Mouse (Mus musculus) lung, postnatal 0 days (tissue): ENCODE measurements around the gene Arhgap19. TPM values are rescaled to one million over a fixed set of nuclear protein-coding genes. Genes with fewer than 3 reads are reported as not detected.

ENCODE experiments used
- ATAC-seq: fragments of 200-750 bp; cut with Nextera tagmentation; 2 replicates; pipeline ENCODE4 v1.8.0; 2017; ENCODE audit warnings: moderate library complexity
- DNase-seq: peaks from one replicate; pipeline ENCODE4 v3.0.0-alpha.2; 2016; ENCODE audit warnings: low spot score
- H3K27ac ChIP-seq: fragments of 300-500 bp; sonication (generic); 2 replicates; pipeline ENCODE4 v1.5.1; 2014; ENCODE audit warnings: antibody characterized with exemption, mild to moderate bottlenecking, low read length, mixed read lengths
- H3K27me3 ChIP-seq: fragments of 300-500 bp; sonication (generic); replicated peaks from 2 replicates; pipeline ENCODE4 v1.6.1; 2014; ENCODE audit warnings: low read length, mixed read lengths; ENCODE audit not compliant: insufficient read depth
- H3K36me3 ChIP-seq: fragments of 300-500 bp; sonication (generic); 2 replicates; pipeline ENCODE4 v1.6.1; 2014; ENCODE audit warnings: low read length, mixed read lengths; ENCODE audit not compliant: insufficient read depth
- H3K4me1 ChIP-seq: fragments of 300-500 bp; sonication (generic); 2 replicates; pipeline ENCODE4 v1.6.1; 2014; ENCODE audit warnings: antibody characterized with exemption, low read depth, low read length, mixed read lengths; ENCODE audit not compliant: insufficient read depth
- H3K4me2 ChIP-seq: fragments of 300-500 bp; sonication (generic); replicated peaks from 2 replicates; pipeline ENCODE4 v1.6.1; 2014; ENCODE audit warnings: low read depth, mild to moderate bottlenecking, low read length, moderate library complexity, mixed read lengths
- H3K4me3 ChIP-seq: fragments of 300-500 bp; sonication (generic); 2 replicates; pipeline ENCODE4 v1.5.1; 2014; ENCODE audit warnings: low read depth, low read length
- H3K9ac ChIP-seq: fragments of 300-500 bp; sonication (generic); replicated peaks from 2 replicates; pipeline ENCODE4 v1.6.1; 2014; ENCODE audit warnings: low read depth, mild to moderate bottlenecking
- H3K9me3 ChIP-seq: fragments of 300-500 bp; sonication (generic); 2 replicates; pipeline ENCODE4 v1.6.1; 2016; ENCODE audit warnings: low read length, mixed read lengths
- CTCF ChIP-seq: IDR thresholded peaks from 2 replicates; pipeline ENCODE4 v1.5.1; 2016; ENCODE audit warnings: antibody characterized with exemption, mild to moderate bottlenecking
- EP300 ChIP-seq: IDR thresholded peaks from 2 replicates; pipeline ENCODE4 v1.6.1; 2016; ENCODE audit warnings: antibody characterized with exemption, mild to moderate bottlenecking, control low read depth
- WGBS: fragments of 180-500 bp; shearing (Covaris S2); extraction: QIAGEN DNeasy Blood & Tissue Kit; methylation state at CpG from one replicate; pipeline ENCODE4 v1.1.7; 2014; 5-methylcytosine and 5-hydroxymethylcytosine counted together
- polyA plus RNA-seq: library from polyadenylated mRNA; unstranded; fragments of >200 nt; fragmentation: Nextera tagmentation; extraction: Ambion mirVana; gene quantifications from 2 replicates; pipeline ENCODE4 v1.2.1, GENCODE M21; 2015

The Arhgap19 gene
- polyA plus RNA-seq, 1 experiment from 2014 or later = 2.1 TPM

DNA sequence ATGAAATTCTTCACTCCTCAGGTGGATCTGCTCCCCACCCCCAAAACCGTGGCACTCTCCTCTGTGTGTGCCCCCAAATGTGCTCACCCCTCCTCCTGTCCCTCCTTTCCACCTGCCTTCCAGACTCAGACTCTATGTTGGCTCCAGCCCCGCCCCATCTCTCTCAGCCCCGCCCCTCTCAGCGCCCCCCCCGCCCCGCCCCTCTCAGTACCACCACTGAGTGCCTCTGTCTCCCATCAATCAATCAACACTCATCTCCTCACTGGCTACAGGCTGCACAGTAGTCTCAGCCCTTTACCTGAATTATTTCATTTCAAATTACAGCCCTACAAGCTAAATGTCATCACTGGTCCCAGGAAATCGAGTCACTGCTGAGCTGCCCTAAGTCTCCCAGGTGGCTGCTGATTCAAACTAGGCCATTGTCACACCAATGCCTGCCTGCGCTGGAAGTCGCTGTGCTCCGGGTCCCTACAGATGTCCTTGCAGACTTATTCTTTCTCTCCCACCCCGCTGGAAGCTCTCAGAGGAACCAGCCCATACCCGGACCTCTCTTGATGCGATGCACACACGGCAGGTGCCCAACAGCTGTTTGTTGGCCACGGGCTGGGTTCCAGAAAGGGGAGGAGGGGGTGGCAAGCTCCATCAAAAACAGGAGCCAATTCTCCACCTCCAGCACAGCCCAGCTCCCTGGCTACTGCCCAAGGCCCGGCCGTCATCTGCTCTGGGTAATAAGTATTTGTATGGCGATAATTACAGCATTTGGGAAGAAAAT lies 64.0 kb downstream of the Arhgap19 start:
- no peaks in the 10 kb centered on the region for H3K9me3 ChIP-seq
- WGBS = 4% methylated on average over 14 of the region's 18 CpGs
- H3K36me3 ChIP-seq = no peaks in the 10 kb centered on the region
- no peak overlapping the region for H3K4me3 ChIP-seq
- DNase-seq (no peak), ATAC-seq (no peak)
- no peak overlapping the region for H3K27ac ChIP-seq
- no peak for TF ChIP-seq EP300
- no peak for TF ChIP-seq CTCF
- no peaks in the 10 kb centered on the region for H3K4me1 ChIP-seq
- no peak overlapping the region for H3K4me2 ChIP-seq
- peaks cover 11% of the 10 kb centered on the region for H3K27me3 ChIP-seq
- no peak overlapping the region for H3K9ac ChIP-seq

DNA sequence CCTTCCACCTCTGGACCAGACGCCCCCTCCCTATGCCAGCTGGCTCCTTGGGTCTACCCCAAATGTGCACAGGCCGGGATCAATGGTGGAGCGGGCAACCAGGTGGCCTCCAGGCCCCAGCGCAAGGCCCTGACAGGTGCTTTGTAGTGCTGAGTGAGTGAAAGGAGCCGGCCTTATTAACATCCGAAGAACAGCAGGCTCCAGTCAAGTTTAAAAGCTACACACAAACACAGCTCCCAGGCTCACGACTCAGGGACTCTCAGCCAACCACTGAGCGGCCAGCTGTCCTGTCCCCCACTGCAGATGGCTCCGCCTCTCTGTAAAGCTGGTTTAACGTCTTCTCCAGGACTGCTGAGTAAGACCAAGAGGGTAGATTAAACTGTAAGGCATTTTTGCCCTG lies 67.2 kb downstream of the Arhgap19 start:
- no peak overlapping the region for H3K9ac ChIP-seq
- H3K9me3 ChIP-seq = 0 out of 2 replicates have a peak, but pooled peaks cover 5% of the 10 kb centered on the region
- H3K4me2 ChIP-seq = no peak overlapping the region
- no peaks in the 10 kb centered on the region for H3K36me3 ChIP-seq
- DNase-seq = no peak
- 12% methylated on average over 10 of the region's 10 CpGs for WGBS
- ATAC-seq = peak; percentile 26; the same call in 1 of the 2 replicates
- no peak overlapping the region for H3K27ac ChIP-seq
- TF ChIP-seq CTCF = no peak
- no peak for TF ChIP-seq EP300
- H3K4me3 ChIP-seq = no peak overlapping the region
- H3K4me1 ChIP-seq = no peaks in the 10 kb centered on the region
- H3K27me3 ChIP-seq = 0 out of 2 replicates have a peak, but pooled peaks cover 5% of the 10 kb centered on the region

- no peak for ATAC-seq
- 51% methylated on average over 2 of the region's 2 CpGs for WGBS
- no peaks in the 10 kb centered on the region for H3K36me3 ChIP-seq
Observed at GRCm38 (mm10) chr19:41725491-41725890, 76.4 kb downstream of the Arhgap19 start.

DNA sequence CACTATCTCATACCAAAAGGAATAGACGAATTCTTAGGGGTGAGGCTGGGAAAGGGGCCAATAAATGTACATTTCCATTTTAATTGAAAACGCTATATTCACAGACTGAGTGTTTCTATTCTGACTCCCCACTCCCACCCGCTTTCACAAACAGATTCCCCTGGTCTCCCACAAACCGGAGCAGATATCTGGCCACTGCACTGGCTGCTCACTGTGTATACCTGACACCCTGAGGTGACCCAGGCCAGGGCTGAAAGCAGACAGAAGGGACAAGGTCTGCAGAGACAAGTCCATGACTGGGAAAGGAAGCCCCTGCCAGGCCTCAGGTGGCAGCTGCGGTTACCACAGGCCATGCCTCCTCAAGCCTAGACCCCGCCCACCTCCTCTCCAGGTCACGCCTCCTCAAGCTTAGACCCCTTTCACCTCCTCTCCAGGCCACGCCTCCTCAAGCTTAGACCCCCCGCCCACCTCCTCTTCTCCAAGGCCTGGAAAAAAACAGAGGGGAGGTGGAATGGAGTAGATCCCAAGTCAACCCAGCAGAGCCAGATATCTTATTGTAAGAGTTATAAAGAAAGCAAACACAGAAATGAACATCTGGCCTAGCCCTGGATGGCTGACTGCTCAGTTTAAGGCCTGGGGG lies 76.9 kb downstream of the Arhgap19 start:
- DNase-seq (no peak), ATAC-seq (peak; percentile 35)

More at GRCm38 (mm10) chr19:41725491-41725890, 76.4 kb downstream of the Arhgap19 start:
- Histone ChIP-seq H3K9me3 (no peaks in the 10 kb centered on the region), H3K9ac (no peak overlapping the region), H3K4me1 (no peaks in the 10 kb centered on the region), H3K27ac (no peak overlapping the region), H3K4me2 (no peak overlapping the region), H3K27me3 (no peaks in the 10 kb centered on the region), H3K4me3 (no peak overlapping the region)
- no peak for DNase-seq
- TF ChIP-seq EP300 = no peak
- TF ChIP-seq CTCF = no peak

GRCm38 (mm10) chr19:41723337-41723736 lies 78.5 kb downstream of the Arhgap19 start:
- Histone ChIP-seq H3K4me2 (no peak overlapping the region), H3K4me3 (no peak overlapping the region), H3K27ac (no peak overlapping the region), H3K4me1 (no peaks in the 10 kb centered on the region), H3K9me3 (no peaks in the 10 kb centered on the region), H3K27me3 (no peaks in the 10 kb centered on the region), H3K36me3 (no peaks in the 10 kb centered on the region), H3K9ac (no peak overlapping the region)
- DNase-seq = no peak
- ATAC-seq = no peak
- TF ChIP-seq EP300 (no peak), CTCF (no peak)
- 25% methylated on average over 2 of the region's 2 CpGs for WGBS

More for the DNA sequence above, 76.9 kb downstream of the Arhgap19 start:
- H3K4me1 ChIP-seq = no peaks in the 10 kb centered on the region
- no peak overlapping the region for H3K4me2 ChIP-seq
- H3K27ac ChIP-seq = no peak overlapping the region
- H3K27me3 ChIP-seq = no peaks in the 10 kb centered on the region
- no peaks in the 10 kb centered on the region for H3K9me3 ChIP-seq
- H3K9ac ChIP-seq = no peak overlapping the region
- WGBS = 30% methylated on average over 9 of the region's 9 CpGs
- H3K36me3 ChIP-seq = no peaks in the 10 kb centered on the region
- no peak for TF ChIP-seq EP300
- no peak for TF ChIP-seq CTCF
- H3K4me3 ChIP-seq = no peak overlapping the region

DNA sequence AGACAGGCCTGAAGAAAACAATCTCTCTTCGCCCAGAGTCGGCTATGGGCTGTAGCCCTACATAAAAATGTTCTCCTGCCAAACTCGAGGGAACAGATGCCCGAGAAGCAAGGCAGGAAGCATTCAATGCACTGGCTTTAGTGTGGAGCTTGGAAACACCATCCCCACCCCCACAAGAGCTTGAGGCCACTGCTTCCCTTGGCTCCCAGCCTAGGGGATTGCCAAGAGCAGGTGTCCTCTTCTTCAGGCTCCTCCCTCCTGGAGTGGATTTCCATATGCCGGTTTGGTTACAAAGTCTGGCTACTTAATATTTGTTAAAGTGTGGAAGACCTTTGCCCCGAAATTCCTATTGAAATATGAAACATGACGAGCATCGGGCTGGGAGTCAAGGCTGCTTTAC lies 82.4 kb downstream of the Arhgap19 start:
- Histone ChIP-seq H3K36me3 (no peaks in the 10 kb centered on the region), H3K4me3 (no peak overlapping the region), H3K9me3 (no peaks in the 10 kb centered on the region), H3K27ac (no peak overlapping the region), H3K27me3 (no peaks in the 10 kb centered on the region), H3K4me2 (no peak overlapping the region), H3K4me1 (no peaks in the 10 kb centered on the region), H3K9ac (no peak overlapping the region)
- no peak for TF ChIP-seq EP300
- TF ChIP-seq CTCF = no peak
- ATAC-seq (no peak), DNase-seq (no peak)
- 54% methylated on average over 8 of the region's 8 CpGs for WGBS

Other genes starting within 250 kb of the Arhgap19 start
- 1.2 and 1.3 TPM in 2 replicates for gene Gm340, start 219.7 kb downstream of the Arhgap19 start, polyA plus RNA-seq
- 0.10 and 0.16 TPM in 2 replicates for gene Slit1, start 58.4 kb downstream of the Arhgap19 start, polyA plus RNA-seq
- 12.8 and 14.1 TPM in 2 replicates for gene Frat1, start 27.9 kb upstream of the Arhgap19 start, polyA plus RNA-seq
- gene Frat2, start 46.1 kb upstream of the Arhgap19 start, polyA plus RNA-seq = 4.6 and 5.9 TPM in 2 replicates
- gene Rrp12, start 94.1 kb upstream of the Arhgap19 start, polyA plus RNA-seq = 2.7 and 2.9 TPM in 2 replicates
- 152 TPM in 2 replicates for gene Pgam1, start 109.9 kb upstream of the Arhgap19 start, polyA plus RNA-seq
- 43.4 and 45.2 TPM in 2 replicates for gene Exosc1, start 131.4 kb upstream of the Arhgap19 start, polyA plus RNA-seq
- gene Zdhhc16, start 131.4 kb upstream of the Arhgap19 start, polyA plus RNA-seq = 46.9 and 55.1 TPM in 2 replicates
- gene Mms19, start 179.1 kb upstream of the Arhgap19 start, polyA plus RNA-seq = 12.8 and 16.5 TPM in 2 replicates
- 21.3 and 23.2 TPM in 2 replicates for gene Ubtd1, start 179.7 kb upstream of the Arhgap19 start, polyA plus RNA-seq
- 0.53 and 0.62 TPM in 2 replicates for gene Ankrd2, start 234.0 kb upstream of the Arhgap19 start, polyA plus RNA-seq
- gene Hoga1, start 243.6 kb upstream of the Arhgap19 start, polyA plus RNA-seq = 4.9 and 6.4 TPM in 2 replicates